Mouse (Mus musculus) forebrain, embryonic 12.5 days (tissue): ENCODE measurements around the gene Gatd1. TPM values are rescaled to one million over a fixed set of nuclear protein-coding genes. Genes with fewer than 3 reads are reported as not detected.

ENCODE experiments used
- ATAC-seq: fragments of 200-750 bp; cut with Nextera tagmentation; 2 replicates; pipeline ENCODE4 v1.8.0; 2017; ENCODE audit warnings: moderate TSS enrichment; ENCODE audit not compliant: low FRiP score
- H3K27ac ChIP-seq: fragments of 300-500 bp; sonication (generic); 2 replicates; pipeline ENCODE4 v1.5.1; 2016; ENCODE audit warnings: mild to moderate bottlenecking
- H3K27me3 ChIP-seq: fragments of 300-500 bp; sonication (generic); 2 replicates; pipeline ENCODE4 v1.6.1; 2016; ENCODE audit warnings: mild to moderate bottlenecking
- H3K36me3 ChIP-seq: fragments of 300-500 bp; sonication (generic); replicated peaks from 2 replicates; pipeline ENCODE4 v1.6.1; 2016; ENCODE audit warnings: mild to moderate bottlenecking
- H3K4me1 ChIP-seq: fragments of 300-500 bp; sonication (generic); 2 replicates; pipeline ENCODE4 v1.6.1; 2016
- H3K4me2 ChIP-seq: fragments of 300-500 bp; sonication (generic); 2 replicates; pipeline ENCODE4 v1.6.1; 2016; ENCODE audit warnings: mild to moderate bottlenecking, moderate library complexity
- H3K4me3 ChIP-seq: fragments of 300-500 bp; sonication (generic); replicated peaks from 2 replicates; pipeline ENCODE4 v1.5.1; 2016; ENCODE audit warnings: mild to moderate bottlenecking
- H3K9ac ChIP-seq: fragments of 300-500 bp; sonication (generic); 2 replicates; pipeline ENCODE4 v1.6.1; 2016; ENCODE audit warnings: mild to moderate bottlenecking
- H3K9me3 ChIP-seq: fragments of 300-500 bp; sonication (generic); 2 replicates; pipeline ENCODE4 v1.6.1; 2016
- WGBS: fragments of 180-500 bp; shearing (Covaris S2); methylation state at CpG from one replicate; pipeline ENCODE4 v1.1.7; 2016; 5-methylcytosine and 5-hydroxymethylcytosine counted together
- polyA plus RNA-seq: library from polyadenylated mRNA; unstranded; fragments of >200 nt; fragmentation: Nextera tagmentation; extraction: Ambion mirVana; gene quantifications from 2 replicates; pipeline ENCODE4 v1.2.1, GENCODE M21; 2016

Gatd1 gene
- polyA plus RNA-seq, 1 experiment from 2014 or later, result 50.0 TPM

DNA sequence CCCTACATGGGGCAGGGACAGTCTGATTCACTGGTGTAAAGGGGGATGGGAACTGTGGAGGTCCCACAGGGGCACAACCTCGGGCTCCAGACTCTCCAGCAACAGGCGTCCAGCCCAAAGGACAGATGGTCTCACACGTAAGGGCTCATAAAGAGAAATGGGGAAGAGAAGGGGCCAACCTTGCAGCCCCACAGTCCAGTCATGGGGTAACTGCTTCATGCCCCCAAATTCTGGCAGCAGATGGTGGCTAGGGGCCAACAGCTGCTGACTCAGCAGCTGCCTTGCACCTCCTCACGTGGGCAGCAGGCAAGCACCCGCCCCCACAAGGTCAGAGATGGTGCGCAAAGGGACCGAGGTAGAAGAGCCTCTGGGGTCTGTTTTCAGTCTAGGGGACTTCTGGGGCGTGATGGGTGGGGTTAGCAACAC is 18.3 kb upstream of the Gatd1 start:
- Histone ChIP-seq H3K27me3 (no peaks in the 10 kb centered on the region), H3K9ac (no peak overlapping the region), H3K9me3 (no peaks in the 10 kb centered on the region), H3K27ac (no peak overlapping the region), H3K36me3 (peaks cover 40% of the 10 kb centered on the region), H3K4me2 (no peak overlapping the region), H3K4me3 (no peak overlapping the region), H3K4me1 (peaks cover 70% of the 10 kb centered on the region)
- 89% methylated on average over 8 of the region's 8 CpGs for WGBS
- no peak for ATAC-seq

DNA sequence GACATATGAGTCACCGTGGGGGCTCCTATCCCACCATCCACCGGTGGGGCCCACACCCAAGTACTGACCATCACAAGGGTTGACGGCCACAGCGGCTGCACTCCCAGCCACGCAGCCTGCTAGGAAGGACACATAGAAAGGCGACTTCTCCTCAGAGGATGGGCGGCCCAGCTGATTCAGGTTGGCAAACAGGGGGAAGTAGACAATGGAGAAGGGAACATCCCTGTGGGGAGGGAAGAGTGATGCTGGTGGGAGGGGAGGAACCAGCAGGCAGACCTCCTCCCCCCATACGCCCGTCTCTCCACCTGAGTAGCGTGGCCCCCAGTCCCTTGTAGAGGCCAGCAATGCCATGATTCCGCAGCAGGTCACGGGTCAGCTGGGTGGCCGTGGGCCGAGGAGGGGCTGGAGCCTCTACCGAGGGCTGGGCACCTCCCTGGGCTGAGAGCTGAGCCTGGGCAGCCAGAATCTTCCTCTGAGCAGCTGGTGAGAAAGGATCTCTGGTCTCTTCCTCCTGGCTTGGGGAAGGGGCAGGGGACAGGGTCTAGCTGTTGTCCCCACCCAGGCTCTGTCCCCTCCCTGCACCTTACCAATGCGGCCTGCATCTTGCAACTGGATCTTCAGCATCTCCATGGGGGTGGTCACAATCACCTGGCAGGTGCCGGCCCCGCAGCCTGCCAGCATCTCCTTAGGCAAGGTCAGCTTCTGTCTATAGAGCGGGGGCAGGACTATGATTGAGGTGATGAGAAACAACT is 17.7 kb upstream of the Gatd1 start:
- Histone ChIP-seq H3K36me3 (peaks cover 45% of the 10 kb centered on the region), H3K9ac (no peak overlapping the region), H3K9me3 (no peaks in the 10 kb centered on the region), H3K4me3 (no peak overlapping the region), H3K27ac (no peak overlapping the region), H3K27me3 (no peaks in the 10 kb centered on the region), H3K4me1 (peaks cover 64% of the 10 kb centered on the region), H3K4me2 (no peak overlapping the region)
- WGBS, result 95% methylated on average over 19 of the region's 19 CpGs
- no peak for ATAC-seq

DNA sequence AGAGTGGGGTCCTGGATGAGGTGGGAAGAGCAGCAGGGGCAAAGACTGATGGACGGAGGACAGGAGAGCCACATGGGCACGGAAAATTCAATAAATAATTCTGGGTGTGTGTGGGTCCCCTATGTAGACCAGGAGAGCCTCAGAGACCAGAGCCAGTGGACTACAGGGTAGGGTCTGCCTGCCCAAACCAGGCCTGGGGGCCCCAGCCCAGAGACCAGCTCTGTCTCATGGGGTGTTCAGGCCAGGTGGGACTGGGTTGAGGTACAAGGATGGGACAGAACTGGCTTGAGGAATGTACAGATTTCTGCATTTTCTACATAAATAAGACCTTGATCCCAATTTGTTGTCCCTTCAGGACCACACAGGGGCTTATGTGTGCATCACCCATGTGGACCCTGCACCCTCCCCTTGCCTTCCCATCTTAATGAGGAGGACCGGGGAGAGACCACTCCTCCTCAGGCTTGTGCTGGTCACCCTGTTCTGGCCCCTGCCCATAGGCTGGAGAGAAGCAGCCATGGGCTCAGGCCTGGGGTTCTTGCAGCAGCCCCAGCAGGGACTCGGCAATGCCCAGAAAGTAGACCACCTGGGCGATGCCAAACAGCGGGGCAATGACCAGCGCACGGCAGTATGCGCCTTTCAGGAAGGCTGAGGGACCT is 16.8 kb upstream of the Gatd1 start:
- no peak overlapping the region for H3K27ac ChIP-seq
- no peaks in the 10 kb centered on the region for H3K27me3 ChIP-seq
- peaks cover 45% of the 10 kb centered on the region for H3K36me3 ChIP-seq
- H3K4me3 ChIP-seq, result no peak overlapping the region
- H3K4me2 ChIP-seq, result no peak overlapping the region
- ATAC-seq, result no peak
- no peak overlapping the region for H3K9ac ChIP-seq
- peaks cover 55% of the 10 kb centered on the region for H3K4me1 ChIP-seq
- no peaks in the 10 kb centered on the region for H3K9me3 ChIP-seq
- 89% methylated on average over 9 of the region's 9 CpGs for WGBS

DNA sequence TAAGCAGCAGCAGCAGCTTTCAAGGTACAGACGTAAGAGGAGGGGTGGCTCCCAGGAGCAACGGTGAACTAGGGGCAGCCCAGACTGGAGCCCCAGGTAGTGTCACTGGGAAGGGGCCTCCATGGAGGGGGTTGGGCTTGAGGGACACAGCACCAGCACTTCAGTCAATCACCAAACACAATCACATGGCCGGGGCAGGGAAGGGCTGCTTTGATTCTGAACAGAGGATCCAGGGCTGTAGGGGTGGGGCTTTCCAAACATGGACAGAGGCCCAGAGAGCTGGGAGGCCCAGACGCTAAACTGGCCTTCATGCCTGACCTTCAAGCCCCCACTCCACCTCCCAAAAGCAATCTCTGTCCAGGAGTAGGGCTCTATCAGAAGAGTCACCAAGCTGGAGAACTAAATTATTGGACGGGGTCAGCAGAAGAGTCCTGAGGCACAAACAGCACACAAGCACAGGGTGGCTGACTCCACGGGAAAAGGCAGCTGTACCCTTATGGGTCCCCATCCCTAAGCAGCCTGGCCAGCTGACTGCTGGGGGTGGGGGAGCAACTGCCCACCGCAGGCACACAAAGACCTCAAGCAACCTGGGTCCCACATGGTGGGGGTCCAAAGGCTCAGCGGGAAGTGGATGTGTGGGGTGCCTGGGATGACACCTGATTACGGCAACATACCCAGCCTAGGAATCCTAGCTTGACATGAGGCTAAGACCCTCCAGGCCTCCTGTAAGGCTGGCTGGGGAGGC is 16.1 kb upstream of the Gatd1 start:
- H3K4me1 ChIP-seq, result peaks cover 48% of the 10 kb centered on the region
- H3K36me3 ChIP-seq, result peaks cover 45% of the 10 kb centered on the region
- H3K4me3 ChIP-seq, result no peak overlapping the region; the same call in 1 of the 2 replicates
- H3K9me3 ChIP-seq, result no peaks in the 10 kb centered on the region
- H3K27ac ChIP-seq, result peak overlapping the region; percentile 54; the same call in 1 of the 2 replicates
- ATAC-seq, result no peak
- H3K4me2 ChIP-seq, result peak overlapping the region; percentile 80
- 64% methylated on average over 9 of the region's 9 CpGs for WGBS
- H3K9ac ChIP-seq, result 0 out of 2 replicates have a peak overlapping the region, but pooled peaks have one; percentile 63
- H3K27me3 ChIP-seq, result no peaks in the 10 kb centered on the region

DNA sequence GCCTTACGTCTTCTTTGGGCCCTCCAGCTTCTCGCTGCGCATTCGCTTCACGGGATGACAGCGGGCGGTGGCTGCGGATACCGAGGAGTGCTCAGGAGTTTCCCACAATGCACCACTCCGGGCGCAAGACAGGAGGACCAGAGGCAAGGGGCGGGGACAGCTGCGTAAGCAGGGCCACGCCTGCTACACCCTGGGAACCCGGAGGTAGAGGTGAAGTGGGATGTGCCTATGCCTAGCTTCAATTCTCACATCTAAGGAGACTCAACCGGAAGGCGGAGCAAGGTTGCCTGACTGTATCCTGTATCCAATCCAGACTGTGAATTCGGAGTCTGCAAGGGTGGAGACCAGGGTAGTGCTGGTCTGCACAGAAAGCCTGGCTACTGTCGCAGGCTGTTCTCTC is 15.4 kb upstream of the Gatd1 start, which contains the start of gene Cend1:
Gene Cend1, minus strand, starts transcription at position 182 of the 400 bp plus-strand sequence.
- 2% methylated on average over 19 of the region's 19 CpGs for WGBS
- Histone ChIP-seq H3K4me1 (peaks cover 41% of the 10 kb centered on the region), H3K4me2 (peak within 1 kb of the TSS; percentile 80), H3K9ac (peak within 1 kb of the TSS; percentile 63), H3K27ac (peak within 1 kb of the TSS; percentile 54; the same call in 1 of the 2 replicates), H3K36me3 (peaks cover 45% of the 10 kb centered on the region), H3K27me3 (peaks cover 5% of the 10 kb centered on the region; the same call in 1 of the 2 replicates), H3K9me3 (no peaks in the 10 kb centered on the region), H3K4me3 (peak within 1 kb of the TSS; percentile 48)
- peak; percentile 88 for ATAC-seq

DNA sequence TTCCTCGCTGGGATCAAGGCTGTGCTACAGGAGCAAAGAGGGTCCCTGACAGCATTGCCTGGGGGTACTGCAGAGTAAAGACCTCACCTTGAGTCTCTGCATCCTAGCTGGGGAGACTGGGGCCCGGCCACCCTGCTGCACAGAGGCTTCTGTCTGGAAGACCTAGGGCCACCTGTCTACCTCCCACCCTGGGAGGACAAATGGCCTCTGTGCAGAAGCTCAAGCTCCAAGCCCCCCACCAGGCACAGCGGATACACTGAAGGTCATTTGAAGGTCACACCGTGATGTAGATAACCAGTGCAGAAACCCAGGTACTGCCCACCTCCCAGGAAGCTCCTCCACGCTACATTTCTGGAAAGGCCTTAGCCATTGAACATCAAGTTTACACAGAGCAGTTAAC is 14.8 kb upstream of the Gatd1 start:
- ATAC-seq, result 0 out of 2 replicates have a peak, but pooled peaks have one; percentile 7
- WGBS, result 50% methylated on average over 5 of the region's 5 CpGs
- Histone ChIP-seq H3K9ac (peak overlapping the region; percentile 63), H3K36me3 (peaks cover 44% of the 10 kb centered on the region), H3K4me1 (peaks cover 35% of the 10 kb centered on the region), H3K27me3 (peaks cover 7% of the 10 kb centered on the region; the same call in 1 of the 2 replicates), H3K9me3 (no peaks in the 10 kb centered on the region), H3K4me2 (peak overlapping the region; percentile 80), H3K27ac (peak overlapping the region; percentile 54; the same call in 1 of the 2 replicates), H3K4me3 (peak overlapping the region; percentile 48)

DNA sequence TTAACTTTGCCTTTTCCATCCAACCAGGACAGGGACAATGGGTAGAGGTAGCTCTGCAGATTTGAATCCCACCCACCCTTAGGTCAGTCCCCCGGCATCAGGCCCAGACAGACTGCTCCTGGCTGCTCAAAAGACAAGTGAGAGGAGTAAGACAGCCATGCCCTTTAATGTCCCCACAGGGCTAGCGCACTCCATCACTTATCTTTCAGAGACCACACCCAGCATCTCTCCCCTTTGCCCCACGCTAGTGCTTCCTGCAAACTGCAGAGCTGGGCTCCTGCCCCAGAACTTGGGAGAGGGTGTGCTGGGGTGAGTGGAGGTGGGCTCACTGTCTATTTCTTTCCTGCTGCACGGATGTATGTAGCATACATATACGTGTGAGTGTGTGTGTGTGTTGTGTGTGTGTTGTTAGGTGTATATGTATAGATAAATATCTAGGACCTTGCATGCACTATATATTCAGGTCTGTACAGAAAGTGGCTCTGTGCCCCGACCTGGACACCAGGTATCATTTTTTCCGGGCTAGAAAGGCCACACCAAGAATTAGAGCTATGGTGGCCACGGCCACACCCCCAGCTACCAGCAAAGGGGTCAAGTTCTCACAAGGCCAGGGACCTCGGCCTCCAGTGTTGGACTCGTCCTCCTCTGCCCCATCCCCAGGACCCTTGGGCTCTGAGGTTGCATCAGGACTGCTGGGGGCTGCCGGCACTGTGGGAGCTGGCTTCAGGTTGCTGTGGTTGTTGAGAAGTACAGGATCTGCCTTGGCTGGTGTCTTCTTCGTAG is 13.2 kb upstream of the Gatd1 start:
- ATAC-seq, result no peak
- H3K4me2 ChIP-seq, result no peak overlapping the region
- H3K27me3 ChIP-seq, result peaks cover 11% of the 10 kb centered on the region; the same call in 1 of the 2 replicates
- H3K27ac ChIP-seq, result no peak overlapping the region
- 85% methylated on average over 12 of the region's 12 CpGs for WGBS
- H3K4me1 ChIP-seq, result peaks cover 22% of the 10 kb centered on the region
- H3K9ac ChIP-seq, result no peak overlapping the region
- H3K36me3 ChIP-seq, result peaks cover 28% of the 10 kb centered on the region
- H3K9me3 ChIP-seq, result no peaks in the 10 kb centered on the region
- H3K4me3 ChIP-seq, result no peak overlapping the region

DNA sequence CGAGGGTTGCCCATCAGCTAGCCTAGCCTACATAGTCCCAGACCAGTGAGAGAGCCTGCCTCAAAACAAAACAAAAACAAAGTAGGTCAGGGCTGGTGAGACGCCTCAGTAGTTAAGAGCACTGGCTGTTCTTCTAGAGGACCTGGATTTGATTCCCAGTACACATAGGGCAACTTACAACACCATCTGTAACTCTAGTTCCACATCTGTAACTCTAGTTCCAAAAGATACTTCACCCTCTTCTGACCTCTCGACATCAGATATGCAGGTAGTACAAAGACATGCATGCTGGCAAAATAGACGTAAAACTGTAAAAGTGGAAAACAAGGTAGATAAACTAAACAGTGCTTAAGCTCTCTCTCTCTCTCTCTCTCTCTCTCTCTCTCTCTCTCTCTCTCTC is 9.9 kb upstream of the Gatd1 start:
- 70% methylated on average over 4 of the region's 4 CpGs for WGBS
- ATAC-seq, result no peak
- Histone ChIP-seq H3K4me2 (no peak overlapping the region), H3K9ac (no peak overlapping the region), H3K27me3 (peaks cover 11% of the 10 kb centered on the region; the same call in 1 of the 2 replicates), H3K9me3 (no peaks in the 10 kb centered on the region), H3K4me3 (no peak overlapping the region), H3K36me3 (peaks cover 7% of the 10 kb centered on the region; the same call in 1 of the 2 replicates), H3K4me1 (peaks cover 6% of the 10 kb centered on the region), H3K27ac (no peak overlapping the region)

DNA sequence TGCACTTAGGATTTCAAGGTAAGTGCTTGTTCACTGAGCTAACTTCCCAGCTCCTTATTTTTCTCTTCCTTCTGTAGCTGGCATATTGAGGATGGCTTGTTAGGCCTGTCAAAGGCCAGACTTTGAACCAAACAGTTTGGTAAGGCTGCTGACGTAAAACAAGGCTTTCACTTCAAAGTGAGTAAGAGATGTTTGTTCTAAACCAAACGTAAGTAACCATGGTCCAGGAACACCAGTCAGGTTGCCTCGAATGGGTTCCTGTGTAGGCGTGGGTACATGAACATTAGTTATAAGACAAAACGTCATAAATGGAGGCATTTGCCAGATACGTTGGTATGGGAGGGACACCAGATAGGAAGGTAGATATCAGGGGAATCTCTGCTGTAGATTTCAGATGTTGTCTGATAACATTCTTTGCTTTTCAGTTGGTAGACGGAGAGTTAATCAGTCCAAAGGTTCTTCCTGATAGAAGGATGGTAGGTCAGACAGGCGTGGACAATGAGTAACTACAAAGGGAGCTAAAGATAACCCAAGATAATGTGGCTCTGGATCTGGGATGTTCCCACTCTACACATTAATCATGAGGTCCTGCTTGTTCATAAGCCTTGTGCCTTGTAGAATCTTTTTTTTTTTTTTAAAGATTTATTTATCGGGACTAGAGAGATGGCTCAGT is 6.2 kb upstream of the Gatd1 start:
- Histone ChIP-seq H3K9ac (no peak overlapping the region), H3K9me3 (no peaks in the 10 kb centered on the region), H3K4me3 (no peak overlapping the region), H3K4me1 (no peaks in the 10 kb centered on the region), H3K36me3 (no peaks in the 10 kb centered on the region), H3K27ac (no peak overlapping the region), H3K27me3 (peaks cover 11% of the 10 kb centered on the region; the same call in 1 of the 2 replicates), H3K4me2 (no peak overlapping the region)
- no peak for ATAC-seq
- WGBS, result 87% methylated on average over 9 of the region's 9 CpGs

DNA sequence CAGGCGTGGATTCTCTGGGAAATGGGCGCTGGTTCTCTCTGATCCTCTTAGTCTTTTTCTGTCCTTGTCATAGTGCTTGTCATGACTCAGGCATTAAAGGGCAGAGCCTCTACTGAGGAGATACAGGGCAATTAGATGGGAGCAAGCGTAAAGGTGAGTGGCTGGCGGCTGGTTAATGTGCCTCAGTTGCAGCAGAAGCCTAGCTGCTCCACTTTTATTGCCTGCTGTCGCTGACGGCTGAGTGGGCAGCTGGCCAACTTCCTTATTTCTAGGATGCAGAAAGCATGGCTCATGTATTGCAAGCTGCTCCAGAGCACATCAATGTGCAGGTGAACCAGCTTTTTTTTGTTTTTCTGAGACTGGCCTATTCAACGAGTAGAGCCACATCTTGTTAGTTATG is 5.0 kb upstream of the Gatd1 start:
- H3K4me2 ChIP-seq, result no peak overlapping the region
- H3K27ac ChIP-seq, result no peak overlapping the region
- no peaks in the 10 kb centered on the region for H3K9me3 ChIP-seq
- H3K27me3 ChIP-seq, result 0 out of 2 replicates have a peak, but pooled peaks cover 4% of the 10 kb centered on the region
- WGBS, result 84% methylated on average over 7 of the region's 7 CpGs
- peaks cover 4% of the 10 kb centered on the region; the same call in 1 of the 2 replicates for H3K4me1 ChIP-seq
- H3K36me3 ChIP-seq, result no peaks in the 10 kb centered on the region
- no peak overlapping the region for H3K9ac ChIP-seq
- no peak for ATAC-seq
- H3K4me3 ChIP-seq, result no peak overlapping the region
